Mouse (Mus musculus) liver, embryonic 11.5 days (tissue): ENCODE results near the gene Hpca. TPM values are rescaled to one million over a fixed set of nuclear protein-coding genes. Genes with fewer than 3 reads are reported as not detected.

Source experiments
- ATAC-seq: fragments of 200-750 bp; cut with Nextera tagmentation; replicated peaks from 2 replicates; pipeline ENCODE4 v1.8.0; 2017; ENCODE audit warnings: moderate number of reproducible peaks, mild to moderate bottlenecking, moderate TSS enrichment, moderate library complexity; ENCODE audit not compliant: low FRiP score
- DNase-seq: peaks from one replicate; pipeline ENCODE4 v3.0.0-alpha.2; 2017; ENCODE audit warnings: low spot score
- H3K27ac ChIP-seq: fragments of 300-500 bp; sonication (generic); 2 replicates; pipeline ENCODE4 v1.5.1; 2014; ENCODE audit warnings: mild to moderate bottlenecking, low read depth, low read length, control low read depth
- H3K27me3 ChIP-seq: fragments of 300-500 bp; sonication (generic); replicated peaks from 2 replicates; pipeline ENCODE4 v1.6.1; 2014; ENCODE audit warnings: low read length, mixed read lengths; ENCODE audit not compliant: control insufficient read depth, insufficient read depth
- H3K36me3 ChIP-seq: fragments of 300-500 bp; sonication (generic); 2 replicates; pipeline ENCODE4 v1.6.1; 2014; ENCODE audit warnings: mild to moderate bottlenecking, low read length, moderate library complexity, mixed read lengths; ENCODE audit not compliant: control insufficient read depth, insufficient read depth
- H3K4me1 ChIP-seq: fragments of 300-500 bp; sonication (generic); replicated peaks from 2 replicates; pipeline ENCODE4 v1.6.1; 2014; ENCODE audit warnings: low read length, mixed read lengths; ENCODE audit not compliant: control insufficient read depth, insufficient read depth
- H3K4me2 ChIP-seq: fragments of 300-500 bp; sonication (generic); 2 replicates; pipeline ENCODE4 v1.6.1; 2014; ENCODE audit warnings: mild to moderate bottlenecking, control low read depth, moderate library complexity
- H3K4me3 ChIP-seq: fragments of 300-500 bp; sonication (generic); 2 replicates; pipeline ENCODE4 v1.5.1; 2014; ENCODE audit warnings: low read depth, low read length, control low read depth
- H3K9ac ChIP-seq: fragments of 300-500 bp; sonication (generic); 2 replicates; pipeline ENCODE4 v1.6.1; 2014; ENCODE audit warnings: low read depth, low read length, control low read depth
- H3K9me3 ChIP-seq: fragments of 300-500 bp; sonication (generic); 2 replicates; pipeline ENCODE4 v1.6.1; 2016; ENCODE audit warnings: low read length, inconsistent platforms, mixed read lengths; ENCODE audit not compliant: control insufficient read depth
- WGBS: fragments of 180-500 bp; shearing (Covaris S2); extraction: QIAGEN DNeasy Blood & Tissue Kit; methylation state at CpG from one replicate; pipeline ENCODE4 v1.1.7; 2014; 5-methylcytosine and 5-hydroxymethylcytosine counted together
- polyA plus RNA-seq: library from polyadenylated mRNA; unstranded; fragments of >200 nt; fragmentation: Nextera tagmentation; extraction: Ambion mirVana; gene quantifications from 2 replicates; pipeline ENCODE4 v1.2.1, GENCODE M21; 2014

Hpca gene
- polyA plus RNA-seq, 1 experiment from 2014 or later: 4.4 TPM

GRCm38 (mm10) chr4:129106073-129106472, 15.8 kb downstream of the Hpca start:
- Histone ChIP-seq H3K36me3 (no peaks in the 10 kb centered on the region), H3K4me1 (peaks cover 3% of the 10 kb centered on the region), H3K9me3 (no peaks in the 10 kb centered on the region), H3K27ac (no peak overlapping the region), H3K4me3 (no peak overlapping the region), H3K9ac (no peak overlapping the region), H3K27me3 (peaks cover 41% of the 10 kb centered on the region), H3K4me2 (no peak overlapping the region)
- ATAC-seq (no peak), DNase-seq (no peak)
- 21% methylated on average over 9 of the region's 9 CpGs for WGBS

- Histone ChIP-seq H3K27me3 (peaks cover 41% of the 10 kb centered on the region), H3K4me2 (peak within 1 kb of the TSS; percentile 61), H3K4me3 (peak within 1 kb of the TSS; percentile 30), H3K9ac (0 out of 2 replicates have a peak within 1 kb of the TSS, but pooled peaks have one; percentile 31), H3K9me3 (no peaks in the 10 kb centered on the region), H3K4me1 (peaks cover 3% of the 10 kb centered on the region), H3K36me3 (no peaks in the 10 kb centered on the region), H3K27ac (no peak within 1 kb of the TSS)
- ATAC-seq (no peak), DNase-seq (no peak)
- WGBS: 3% methylated on average over 35 of the region's 40 CpGs
Measured at GRCm38 (mm10) chr4:129105356-129105755, 16.5 kb downstream of the Hpca start, which contains the start of gene Tmem54. Tmem54 (plus strand) TSS chr4:129105548.

GRCm38 (mm10) chr4:129102133-129102829, 19.6 kb downstream of the Hpca start:
- no peaks in the 10 kb centered on the region for H3K36me3 ChIP-seq
- H3K4me2 ChIP-seq: no peak overlapping the region
- H3K9ac ChIP-seq: no peak overlapping the region
- peaks cover 33% of the 10 kb centered on the region for H3K27me3 ChIP-seq
- H3K9me3 ChIP-seq: no peaks in the 10 kb centered on the region
- no peak overlapping the region for H3K27ac ChIP-seq
- H3K4me1 ChIP-seq: peaks cover 3% of the 10 kb centered on the region
- DNase-seq (no peak), ATAC-seq (no peak)
- no peak overlapping the region for H3K4me3 ChIP-seq
- 52% methylated on average over 14 of the region's 14 CpGs for WGBS

DNA sequence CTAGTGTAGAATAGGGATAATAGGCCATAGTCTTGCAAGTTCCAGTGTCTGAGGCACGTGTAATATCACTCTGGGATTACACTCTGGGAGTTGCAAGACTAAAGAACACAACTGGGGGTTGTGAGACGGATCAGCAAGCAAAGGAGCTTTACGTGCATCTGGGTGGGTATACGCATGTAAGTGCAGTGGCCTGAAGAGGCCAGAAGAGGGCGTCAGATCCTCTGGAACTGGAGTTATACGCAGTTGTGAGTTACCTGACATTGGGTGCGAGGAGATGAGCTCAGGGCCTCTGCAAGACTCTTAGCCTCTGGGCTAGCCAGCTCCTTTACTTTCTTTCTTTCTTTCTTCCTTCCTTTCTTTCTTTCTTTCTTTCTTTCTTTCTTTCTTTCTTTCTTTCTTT, 24.8 kb downstream of the Hpca start:
- 65% methylated on average over 7 of the region's 7 CpGs for WGBS
- Histone ChIP-seq H3K9ac (no peak overlapping the region), H3K27ac (no peak overlapping the region), H3K9me3 (no peaks in the 10 kb centered on the region), H3K4me1 (no peaks in the 10 kb centered on the region), H3K4me2 (no peak overlapping the region), H3K27me3 (peaks cover 10% of the 10 kb centered on the region), H3K36me3 (no peaks in the 10 kb centered on the region), H3K4me3 (no peak overlapping the region)
- DNase-seq: no peak
- ATAC-seq: no peak

GRCm38 (mm10) chr4:129095276-129095675, 26.6 kb downstream of the Hpca start:
- H3K27me3 ChIP-seq: peaks cover 10% of the 10 kb centered on the region
- DNase-seq (no peak), ATAC-seq (no peak)
- 26% methylated on average over 15 of the region's 15 CpGs for WGBS
- no peak overlapping the region for H3K4me2 ChIP-seq
- no peak overlapping the region for H3K4me3 ChIP-seq
- H3K4me1 ChIP-seq: no peaks in the 10 kb centered on the region
- H3K9ac ChIP-seq: no peak overlapping the region
- no peaks in the 10 kb centered on the region for H3K36me3 ChIP-seq
- H3K9me3 ChIP-seq: no peaks in the 10 kb centered on the region
- H3K27ac ChIP-seq: no peak overlapping the region

GRCm38 (mm10) chr4:129087850-129088249, 34.0 kb downstream of the Hpca start:
- H3K9me3 ChIP-seq: no peaks in the 10 kb centered on the region
- no peak overlapping the region for H3K27ac ChIP-seq
- WGBS: 52% methylated on average over 5 of the region's 5 CpGs
- no peak overlapping the region for H3K4me3 ChIP-seq
- no peaks in the 10 kb centered on the region for H3K4me1 ChIP-seq
- no peak overlapping the region for H3K9ac ChIP-seq
- no peak for DNase-seq
- no peaks in the 10 kb centered on the region for H3K27me3 ChIP-seq
- no peak for ATAC-seq
- H3K4me2 ChIP-seq: no peak overlapping the region
- H3K36me3 ChIP-seq: peaks cover 5% of the 10 kb centered on the region; the same call in 1 of the 2 replicates

DNA sequence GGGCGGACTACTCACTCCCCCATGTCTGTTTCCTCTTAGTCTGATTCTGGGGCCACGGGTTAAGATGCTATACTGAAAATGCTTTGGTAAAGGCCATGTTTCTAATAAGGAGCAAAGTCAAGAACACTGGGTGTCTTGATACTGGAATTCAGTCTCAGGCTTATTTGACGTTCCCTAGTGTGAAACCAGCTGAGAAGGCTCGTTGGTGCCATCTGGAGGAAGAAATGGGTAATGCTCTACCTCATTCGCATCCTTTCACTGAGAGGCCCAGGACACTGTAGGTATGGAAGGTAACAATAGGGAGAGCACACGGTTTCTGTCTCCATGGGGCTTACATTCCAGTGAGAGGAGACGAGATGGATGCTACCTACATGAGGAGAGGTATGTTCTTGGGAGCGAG, 35.8 kb downstream of the Hpca start:
- WGBS: 27% methylated on average over 8 of the region's 8 CpGs
- DNase-seq: no peak
- Histone ChIP-seq H3K9ac (no peak overlapping the region), H3K27ac (no peak overlapping the region), H3K36me3 (peaks cover 5% of the 10 kb centered on the region; the same call in 1 of the 2 replicates), H3K27me3 (no peaks in the 10 kb centered on the region), H3K4me1 (no peaks in the 10 kb centered on the region), H3K4me3 (no peak overlapping the region), H3K4me2 (no peak overlapping the region), H3K9me3 (no peaks in the 10 kb centered on the region)
- no peak for ATAC-seq

- Histone ChIP-seq H3K9ac (no peak overlapping the region), H3K27ac (no peak overlapping the region), H3K9me3 (no peaks in the 10 kb centered on the region), H3K36me3 (peaks cover 11% of the 10 kb centered on the region; the same call in 1 of the 2 replicates), H3K27me3 (no peaks in the 10 kb centered on the region), H3K4me1 (no peaks in the 10 kb centered on the region), H3K4me2 (no peak overlapping the region), H3K4me3 (no peak overlapping the region)
- DNase-seq: no peak
- ATAC-seq: no peak
- WGBS: 90% methylated on average over 9 of the region's 9 CpGs
Measured at GRCm38 (mm10) chr4:129084896-129085295, 36.9 kb downstream of the Hpca start.
